Mouse (Mus musculus): Measurements from ENCODE around the gene Cox8b. TPM values are rescaled to one million over a fixed set of nuclear protein-coding genes. Genes with fewer than 3 reads are reported as not detected.

Gene Cox8b
- 375 and 378 TPM in 2 replicates for polyA plus RNA-seq (2014; fragmentation: Nextera tagmentation; extraction: Ambion mirVana)

GRCm38 (mm10) chr7:140900220-140900619 lies at the start of gene Cox8b:
Cox8b (minus strand) TSS chr7:140900446.
- ATAC-seq (ENCODE audit: insufficient number of reproducible peaks, insufficient read depth, low FRiP score, low read depth) = peak; percentile 68
- Histone ChIP-seq H3K9ac (ENCODE audit: low read length) (peak within 1 kb of the TSS; percentile 75), H3K27me3 (ENCODE audit: control insufficient read depth, insufficient read depth, low read length) (no peaks in the 10 kb centered on the region), H3K4me2 (ENCODE audit: low read length) (peak within 1 kb of the TSS; percentile 68), H3K27ac (replicated peaks in 1 of 2; ENCODE audit: control insufficient read depth in 1 of 2, insufficient read depth in 1 of 2, low read depth in 2 of 2, low read length in 2 of 2) (peak within 1 kb of the TSS; percentile 67 to 89), H3K4me3 (ENCODE audit: control insufficient read depth in 1 of 2, insufficient read depth in 1 of 2, low read depth in 1 of 2, low read length in 2 of 2) (peak within 1 kb of the TSS; percentile 29 to 41), H3K4me1 (ENCODE audit: control insufficient read depth in 2 of 2, insufficient read depth in 2 of 2, low read length in 2 of 2) (peaks cover 6 to 8% of the 10 kb centered on the region in 2 experiments), H3K36me3 (ENCODE audit: control insufficient read depth, insufficient read depth, low read length) (peaks cover 42% of the 10 kb centered on the region), H3K9me3 (ENCODE audit: control insufficient read depth, low read length) (no peaks in the 10 kb centered on the region)
- WGBS = 35% methylated on average over 10 of the region's 10 CpGs

- H3K9ac ChIP-seq (ENCODE audit: low read length) = no peak overlapping the region
- H3K27me3 ChIP-seq (ENCODE audit: control insufficient read depth, insufficient read depth, low read length) = no peaks in the 10 kb centered on the region
- ATAC-seq (ENCODE audit: insufficient number of reproducible peaks, insufficient read depth, low FRiP score, low read depth) = no peak
- no peaks in the 10 kb centered on the region for H3K9me3 ChIP-seq (ENCODE audit: control insufficient read depth, low read length)
- no peak overlapping the region for H3K27ac ChIP-seq (replicated peaks in 1 of 2; ENCODE audit: control insufficient read depth in 1 of 2, insufficient read depth in 1 of 2, low read depth in 2 of 2, low read length in 2 of 2)
- H3K4me2 ChIP-seq (ENCODE audit: low read length) = no peak overlapping the region
- peaks cover 59% of the 10 kb centered on the region for H3K36me3 ChIP-seq (ENCODE audit: control insufficient read depth, insufficient read depth, low read length)
- H3K4me3 ChIP-seq (ENCODE audit: control insufficient read depth in 1 of 2, insufficient read depth in 1 of 2, low read depth in 1 of 2, low read length in 2 of 2) = no peak overlapping the region
- WGBS = 85% methylated on average over 6 of the region's 6 CpGs
- peaks cover 29 to 38% of the 10 kb centered on the region in 2 experiments for H3K4me1 ChIP-seq (ENCODE audit: control insufficient read depth in 2 of 2, insufficient read depth in 2 of 2, low read length in 2 of 2)
These were observed 49.0 kb upstream of the Cox8b start for GRCm38 (mm10) chr7:140949255-140949654.

GRCm38 (mm10) chr7:140948161-140948560 lies 47.9 kb upstream of the Cox8b start:
- Histone ChIP-seq H3K27ac (replicated peaks in 1 of 2; ENCODE audit: control insufficient read depth in 1 of 2, insufficient read depth in 1 of 2, low read depth in 2 of 2, low read length in 2 of 2) (peak overlapping the region; percentile 53 to 74), H3K9me3 (ENCODE audit: control insufficient read depth, low read length) (no peaks in the 10 kb centered on the region), H3K36me3 (ENCODE audit: control insufficient read depth, insufficient read depth, low read length) (peaks cover 59% of the 10 kb centered on the region), H3K4me1 (ENCODE audit: control insufficient read depth in 2 of 2, insufficient read depth in 2 of 2, low read length in 2 of 2) (peaks cover 29 to 34% of the 10 kb centered on the region in 2 experiments), H3K4me3 (ENCODE audit: control insufficient read depth in 1 of 2, insufficient read depth in 1 of 2, low read depth in 1 of 2, low read length in 2 of 2) (no peak overlapping the region), H3K27me3 (ENCODE audit: control insufficient read depth, insufficient read depth, low read length) (no peaks in the 10 kb centered on the region), H3K4me2 (ENCODE audit: low read length) (no peak overlapping the region), H3K9ac (ENCODE audit: low read length) (no peak overlapping the region)
- no peak for ATAC-seq (ENCODE audit: insufficient number of reproducible peaks, insufficient read depth, low FRiP score, low read depth)
- WGBS = 32% methylated on average over 8 of the region's 8 CpGs

- Histone ChIP-seq H3K27ac (replicated peaks in 1 of 2; ENCODE audit: control insufficient read depth in 1 of 2, insufficient read depth in 1 of 2, low read depth in 2 of 2, low read length in 2 of 2) (peak overlapping the region; percentile 74 to 75), H3K9ac (ENCODE audit: low read length) (peak overlapping the region; percentile 38; the same call in 1 of the 2 replicates), H3K36me3 (ENCODE audit: control insufficient read depth, insufficient read depth, low read length) (peaks cover 52% of the 10 kb centered on the region), H3K27me3 (ENCODE audit: control insufficient read depth, insufficient read depth, low read length) (no peaks in the 10 kb centered on the region), H3K9me3 (ENCODE audit: control insufficient read depth, low read length) (no peaks in the 10 kb centered on the region), H3K4me3 (ENCODE audit: control insufficient read depth in 1 of 2, insufficient read depth in 1 of 2, low read depth in 1 of 2, low read length in 2 of 2) (no peak overlapping the region), H3K4me1 (ENCODE audit: control insufficient read depth in 2 of 2, insufficient read depth in 2 of 2, low read length in 2 of 2) (peaks cover 30 to 37% of the 10 kb centered on the region in 2 experiments), H3K4me2 (ENCODE audit: low read length) (no peak overlapping the region)
- peak; percentile 43; the same call in 1 of the 2 replicates for ATAC-seq (ENCODE audit: insufficient number of reproducible peaks, insufficient read depth, low FRiP score, low read depth)
- WGBS = 34% methylated on average over 7 of the region's 7 CpGs
These were observed 46.7 kb upstream of the Cox8b start for GRCm38 (mm10) chr7:140946980-140947379.

GRCm38 (mm10) chr7:140946311-140946710 lies 46.1 kb upstream of the Cox8b start:
- Histone ChIP-seq H3K4me2 (ENCODE audit: low read length) (no peak overlapping the region), H3K27ac (replicated peaks in 1 of 2; ENCODE audit: control insufficient read depth in 1 of 2, insufficient read depth in 1 of 2, low read depth in 2 of 2, low read length in 2 of 2) (peak overlapping the region; percentile 26 to 74; a peak in 3 of 4 replicates), H3K9me3 (ENCODE audit: control insufficient read depth, low read length) (no peaks in the 10 kb centered on the region), H3K36me3 (ENCODE audit: control insufficient read depth, insufficient read depth, low read length) (peaks cover 52% of the 10 kb centered on the region), H3K27me3 (ENCODE audit: control insufficient read depth, insufficient read depth, low read length) (no peaks in the 10 kb centered on the region), H3K9ac (ENCODE audit: low read length) (no peak overlapping the region), H3K4me1 (ENCODE audit: control insufficient read depth in 2 of 2, insufficient read depth in 2 of 2, low read length in 2 of 2) (peaks cover 28 to 32% of the 10 kb centered on the region in 2 experiments), H3K4me3 (ENCODE audit: control insufficient read depth in 1 of 2, insufficient read depth in 1 of 2, low read depth in 1 of 2, low read length in 2 of 2) (no peak overlapping the region)
- 85% methylated on average over 10 of the region's 10 CpGs for WGBS
- no peak for ATAC-seq (ENCODE audit: insufficient number of reproducible peaks, insufficient read depth, low FRiP score, low read depth)

- no peak overlapping the region for H3K4me2 ChIP-seq (ENCODE audit: low read length)
- WGBS = 89% methylated on average over 5 of the region's 5 CpGs
- peaks cover 20 to 29% of the 10 kb centered on the region in 2 experiments for H3K4me1 ChIP-seq (ENCODE audit: control insufficient read depth in 2 of 2, insufficient read depth in 2 of 2, low read length in 2 of 2)
- no peak overlapping the region for H3K27ac ChIP-seq (replicated peaks in 1 of 2; ENCODE audit: control insufficient read depth in 1 of 2, insufficient read depth in 1 of 2, low read depth in 2 of 2, low read length in 2 of 2)
- no peak overlapping the region for H3K4me3 ChIP-seq (ENCODE audit: control insufficient read depth in 1 of 2, insufficient read depth in 1 of 2, low read depth in 1 of 2, low read length in 2 of 2)
- no peak overlapping the region for H3K9ac ChIP-seq (ENCODE audit: low read length)
- peaks cover 52% of the 10 kb centered on the region for H3K36me3 ChIP-seq (ENCODE audit: control insufficient read depth, insufficient read depth, low read length)
- H3K27me3 ChIP-seq (ENCODE audit: control insufficient read depth, insufficient read depth, low read length) = no peaks in the 10 kb centered on the region
- ATAC-seq (ENCODE audit: insufficient number of reproducible peaks, insufficient read depth, low FRiP score, low read depth) = no peak
- no peaks in the 10 kb centered on the region for H3K9me3 ChIP-seq (ENCODE audit: control insufficient read depth, low read length)
These were observed 45.0 kb upstream of the Cox8b start for GRCm38 (mm10) chr7:140945247-140945646.

GRCm38 (mm10) chr7:140944236-140944635 lies 44.0 kb upstream of the Cox8b start:
- H3K36me3 ChIP-seq (ENCODE audit: control insufficient read depth, insufficient read depth, low read length) = peaks cover 44% of the 10 kb centered on the region
- no peak for ATAC-seq (ENCODE audit: insufficient number of reproducible peaks, insufficient read depth, low FRiP score, low read depth)
- WGBS = 80% methylated on average over 7 of the region's 7 CpGs

GRCm38 (mm10) chr7:140943356-140943755 lies 43.1 kb upstream of the Cox8b start:
- Histone ChIP-seq H3K4me3 (ENCODE audit: control insufficient read depth in 1 of 2, insufficient read depth in 1 of 2, low read depth in 1 of 2, low read length in 2 of 2) (no peak overlapping the region), H3K9ac (ENCODE audit: low read length) (no peak overlapping the region), H3K36me3 (ENCODE audit: control insufficient read depth, insufficient read depth, low read length) (peaks cover 36% of the 10 kb centered on the region), H3K27me3 (ENCODE audit: control insufficient read depth, insufficient read depth, low read length) (no peaks in the 10 kb centered on the region), H3K27ac (replicated peaks in 1 of 2; ENCODE audit: control insufficient read depth in 1 of 2, insufficient read depth in 1 of 2, low read depth in 2 of 2, low read length in 2 of 2) (no peak overlapping the region), H3K4me2 (ENCODE audit: low read length) (no peak overlapping the region), H3K4me1 (ENCODE audit: control insufficient read depth in 2 of 2, insufficient read depth in 2 of 2, low read length in 2 of 2) (peaks cover 19 to 25% of the 10 kb centered on the region in 2 experiments), H3K9me3 (ENCODE audit: control insufficient read depth, low read length) (no peaks in the 10 kb centered on the region)
- WGBS = 75% methylated on average over 4 of the region's 4 CpGs
- no peak for ATAC-seq (ENCODE audit: insufficient number of reproducible peaks, insufficient read depth, low FRiP score, low read depth)

More at GRCm38 (mm10) chr7:140944236-140944635, 44.0 kb upstream of the Cox8b start:
- Histone ChIP-seq H3K9ac (ENCODE audit: low read length) (no peak overlapping the region), H3K9me3 (ENCODE audit: control insufficient read depth, low read length) (no peaks in the 10 kb centered on the region), H3K27me3 (ENCODE audit: control insufficient read depth, insufficient read depth, low read length) (no peaks in the 10 kb centered on the region), H3K27ac (replicated peaks in 1 of 2; ENCODE audit: control insufficient read depth in 1 of 2, insufficient read depth in 1 of 2, low read depth in 2 of 2, low read length in 2 of 2) (no peak overlapping the region), H3K4me2 (ENCODE audit: low read length) (no peak overlapping the region), H3K4me3 (ENCODE audit: control insufficient read depth in 1 of 2, insufficient read depth in 1 of 2, low read depth in 1 of 2, low read length in 2 of 2) (no peak overlapping the region), H3K4me1 (ENCODE audit: control insufficient read depth in 2 of 2, insufficient read depth in 2 of 2, low read length in 2 of 2) (peaks cover 20 to 29% of the 10 kb centered on the region in 2 experiments)

Data from heart, embryonic 14.5 days (tissue).